Mouse (Mus musculus) embryonic facial prominence, embryonic 14.5 days (tissue): Measurements from ENCODE around the gene H2-Ke6. TPM values are rescaled to one million over a fixed set of nuclear protein-coding genes. Genes with fewer than 3 reads are reported as not detected.
"Not testable (repeated sequence)": the region's sequence is repeated elsewhere in the genome, so short reads cannot be mapped to it uniquely, and the experiment has no call there.

Source experiments
- ATAC-seq: fragments of 200-750 bp; cut with Nextera tagmentation; 2 replicates; pipeline ENCODE4 v1.8.0; 2017; ENCODE audit warnings: low read depth, moderate number of reproducible peaks, moderate TSS enrichment
- DNase-seq: peaks from one replicate; pipeline ENCODE4 v3.0.0-alpha.2; 2015; ENCODE audit warnings: low spot score
- H3K27ac ChIP-seq: fragments of 300-500 bp; sonication (generic); replicated peaks from 2 replicates; pipeline ENCODE4 v1.5.1; 2014; ENCODE audit warnings: low read depth, mild to moderate bottlenecking, low read length, moderate library complexity
- H3K27me3 ChIP-seq: fragments of 300-500 bp; sonication (generic); replicated peaks from 2 replicates; pipeline ENCODE4 v1.6.1; 2014; ENCODE audit warnings: low read length; ENCODE audit not compliant: control insufficient read depth, insufficient read depth
- H3K36me3 ChIP-seq: fragments of 300-500 bp; sonication (generic); 2 replicates; pipeline ENCODE4 v1.6.1; 2014; ENCODE audit warnings: low read length, mixed read lengths; ENCODE audit not compliant: control insufficient read depth, insufficient read depth
- H3K4me1 ChIP-seq: fragments of 300-500 bp; sonication (generic); 2 replicates; pipeline ENCODE4 v1.6.1; 2014; ENCODE audit warnings: antibody characterized with exemption, low read length; ENCODE audit not compliant: control insufficient read depth, insufficient read depth
- H3K4me2 ChIP-seq: fragments of 300-500 bp; sonication (generic); 2 replicates; pipeline ENCODE4 v1.6.1; 2014; ENCODE audit warnings: low read depth, mild to moderate bottlenecking, low read length, moderate library complexity, mixed read lengths
- H3K4me3 ChIP-seq: fragments of 300-500 bp; sonication (generic); 2 replicates; pipeline ENCODE4 v1.5.1; 2014; ENCODE audit warnings: low read depth, mild to moderate bottlenecking, low read length
- H3K9ac ChIP-seq: fragments of 300-500 bp; sonication (generic); 2 replicates; pipeline ENCODE4 v1.6.1; 2014; ENCODE audit warnings: low read depth, mild to moderate bottlenecking, low read length, moderate library complexity, mixed read lengths
- H3K9me3 ChIP-seq: fragments of 300-500 bp; sonication (generic); 2 replicates; pipeline ENCODE4 v1.6.1; 2016; ENCODE audit warnings: low read length; ENCODE audit not compliant: control insufficient read depth
- WGBS: fragments of 180-500 bp; shearing (Covaris S2); extraction: QIAGEN DNeasy Blood & Tissue Kit; methylation state at CpG from one replicate; pipeline ENCODE4 v1.1.7; 2014; 5-methylcytosine and 5-hydroxymethylcytosine counted together
- polyA plus RNA-seq: library from polyadenylated mRNA; unstranded; fragments of >200 nt; fragmentation: Nextera tagmentation; extraction: Ambion mirVana; gene quantifications from 2 replicates; pipeline ENCODE4 v1.2.1, GENCODE M21; 2014

The H2-Ke6 gene
- polyA plus RNA-seq, 1 experiment from 2014 or later: 46.1 TPM

GRCm38 (mm10) chr17:34021539-34022413 is 6.1 kb downstream of the H2-Ke6 start:
- H3K27ac ChIP-seq: no peak overlapping the region
- DNase-seq (no peak), ATAC-seq (no peak)
- H3K4me3 ChIP-seq: no peak overlapping the region
- H3K4me1 ChIP-seq: peaks cover 23% of the 10 kb centered on the region
- no peaks in the 10 kb centered on the region for H3K27me3 ChIP-seq
- H3K36me3 ChIP-seq: peaks cover 29% of the 10 kb centered on the region
- no peak overlapping the region for H3K9ac ChIP-seq
- 88% methylated on average over 22 of the region's 23 CpGs for WGBS
- H3K9me3 ChIP-seq: 0 out of 2 replicates have a peak, but pooled peaks cover 9% of the 10 kb centered on the region
- H3K4me2 ChIP-seq: no peak overlapping the region

- no peak for DNase-seq
Observed at GRCm38 (mm10) chr17:34013436-34013835, 14.4 kb downstream of the H2-Ke6 start.

GRCm38 (mm10) chr17:34010156-34010555 is 17.7 kb downstream of the H2-Ke6 start:
- H3K27ac ChIP-seq: no peak overlapping the region
- no peak for ATAC-seq
- H3K4me1 ChIP-seq: no peaks in the 10 kb centered on the region
- H3K9ac ChIP-seq: no peak overlapping the region
- H3K9me3 ChIP-seq: no peaks in the 10 kb centered on the region
- H3K27me3 ChIP-seq: no peaks in the 10 kb centered on the region
- H3K36me3 ChIP-seq: no peaks in the 10 kb centered on the region
- H3K4me3 ChIP-seq: no peak overlapping the region
- WGBS: 70% methylated on average over 5 of the region's 5 CpGs
- no peak for DNase-seq
- no peak overlapping the region for H3K4me2 ChIP-seq

More at GRCm38 (mm10) chr17:34013436-34013835, 14.4 kb downstream of the H2-Ke6 start:
- Histone ChIP-seq H3K4me1 (no peaks in the 10 kb centered on the region), H3K27me3 (no peaks in the 10 kb centered on the region), H3K9ac (no peak overlapping the region), H3K4me2 (no peak overlapping the region), H3K4me3 (no peak overlapping the region), H3K9me3 (no peaks in the 10 kb centered on the region), H3K36me3 (no peaks in the 10 kb centered on the region), H3K27ac (no peak overlapping the region)
- WGBS: 90% methylated on average over 8 of the region's 8 CpGs
- no peak for ATAC-seq

- Histone ChIP-seq H3K27ac (no peak overlapping the region), H3K27me3 (peaks cover 9% of the 10 kb centered on the region), H3K9ac (no peak overlapping the region), H3K4me2 (no peak overlapping the region), H3K4me1 (no peaks in the 10 kb centered on the region), H3K4me3 (no peak overlapping the region), H3K36me3 (no peaks in the 10 kb centered on the region), H3K9me3 (no peaks in the 10 kb centered on the region)
- WGBS: 52% methylated on average over 2 of the region's 2 CpGs
- DNase-seq (no peak), ATAC-seq (no peak)
Observed at GRCm38 (mm10) chr17:34006570-34006969, 21.3 kb downstream of the H2-Ke6 start.

GRCm38 (mm10) chr17:34003426-34003825 is 24.4 kb downstream of the H2-Ke6 start:
- WGBS: 5% methylated on average over 5 of the region's 5 CpGs
- DNase-seq: no peak
- H3K27ac ChIP-seq: no peak overlapping the region
- H3K36me3 ChIP-seq: no peaks in the 10 kb centered on the region
- no peak overlapping the region for H3K4me3 ChIP-seq
- H3K4me1 ChIP-seq: peaks cover 4% of the 10 kb centered on the region; the same call in 1 of the 2 replicates
- H3K4me2 ChIP-seq: no peak overlapping the region
- no peak overlapping the region for H3K9ac ChIP-seq
- peaks cover 39% of the 10 kb centered on the region for H3K27me3 ChIP-seq
- no peaks in the 10 kb centered on the region for H3K9me3 ChIP-seq
- ATAC-seq: no peak

- not testable (repeated sequence) for H3K9ac ChIP-seq, H3K4me2 ChIP-seq, H3K4me1 ChIP-seq, H3K9me3 ChIP-seq, ATAC-seq, H3K27ac ChIP-seq, H3K36me3 ChIP-seq, DNase-seq
- peaks cover 45% of the 10 kb centered on the region for H3K27me3 ChIP-seq
- WGBS: 55% methylated on average over 2 of the region's 2 CpGs
- 0 out of 2 replicates have a peak overlapping the region, but pooled peaks have one; percentile 52 for H3K4me3 ChIP-seq
Observed at GRCm38 (mm10) chr17:34000796-34001195, 27.1 kb downstream of the H2-Ke6 start.

GRCm38 (mm10) chr17:34000150-34000537 is 27.7 kb downstream of the H2-Ke6 start, which contains the start of gene H2-K1:
TSS of gene H2-K1 (minus strand) at chr17:34000347.
- Histone ChIP-seq H3K27me3 (peaks cover 45% of the 10 kb centered on the region), H3K4me3 (peak within 1 kb of the TSS; percentile 52), H3K27ac (no peak within 1 kb of the TSS), H3K9ac (peak within 1 kb of the TSS; percentile 42; the same call in 1 of the 2 replicates), H3K36me3 (no peaks in the 10 kb centered on the region), H3K4me1 (peaks cover 4% of the 10 kb centered on the region; the same call in 1 of the 2 replicates), H3K9me3 (no peaks in the 10 kb centered on the region), H3K4me2 (peak within 1 kb of the TSS; percentile 97)
- WGBS: under 1% methylated on average over 16 of the region's 30 CpGs
- ATAC-seq (peak; percentile 86), DNase-seq (peak; percentile 78)

GRCm38 (mm10) chr17:33999341-34000149 is 28.3 kb downstream of the H2-Ke6 start:
- peaks cover 45% of the 10 kb centered on the region for H3K27me3 ChIP-seq
- 3% methylated on average over 55 of the region's 87 CpGs for WGBS

More at GRCm38 (mm10) chr17:33999341-34000149, 28.3 kb downstream of the H2-Ke6 start:
- ATAC-seq (0 out of 2 replicates have a peak, but pooled peaks have one; percentile 51), DNase-seq (no peak)
- H3K9me3 ChIP-seq: no peaks in the 10 kb centered on the region; the same call in 1 of the 2 replicates
- H3K4me3 ChIP-seq: peak overlapping the region; percentile 52
- no peaks in the 10 kb centered on the region for H3K36me3 ChIP-seq
- no peak overlapping the region for H3K27ac ChIP-seq
- peak overlapping the region; percentile 97 for H3K4me2 ChIP-seq
- peak overlapping the region; percentile 42; the same call in 1 of the 2 replicates for H3K9ac ChIP-seq
- peaks cover 4% of the 10 kb centered on the region; the same call in 1 of the 2 replicates for H3K4me1 ChIP-seq
